Mouse (Mus musculus) urinary bladder, postnatal 14 days (tissue): ENCODE results near the gene 3110009E18Rik.

Experiments used
- DNase-seq: peaks from one replicate; pipeline ENCODE4 v3.0.0; 2021; ENCODE audit warnings: low spot score

The 3110009E18Rik gene

GRCm38 (mm10) chr1:120142551-120142950 lies 21.6 kb downstream of the 3110009E18Rik start:
- peak; percentile 20 for DNase-seq

- no peak for DNase-seq
Measured at GRCm38 (mm10) chr1:120145527-120146216, 24.7 kb downstream of the 3110009E18Rik start.

- no peak for DNase-seq
Measured at GRCm38 (mm10) chr1:120146994-120147393, 26.0 kb downstream of the 3110009E18Rik start.

GRCm38 (mm10) chr1:120154232-120154631 lies 33.2 kb downstream of the 3110009E18Rik start:
- peak; percentile 36 for DNase-seq

GRCm38 (mm10) chr1:120155325-120155724 lies 34.3 kb downstream of the 3110009E18Rik start:
- no peak for DNase-seq

- no peak for DNase-seq
Measured at GRCm38 (mm10) chr1:120158474-120159127, 37.6 kb downstream of the 3110009E18Rik start.

- DNase-seq = no peak
Measured at GRCm38 (mm10) chr1:120161502-120161901, 40.5 kb downstream of the 3110009E18Rik start.

GRCm38 (mm10) chr1:120162616-120163015 lies 41.6 kb downstream of the 3110009E18Rik start:
- no peak for DNase-seq

- DNase-seq = no peak
Measured at GRCm38 (mm10) chr1:120168016-120168415, 47.0 kb downstream of the 3110009E18Rik start.

GRCm38 (mm10) chr1:120168674-120169073 lies 47.7 kb downstream of the 3110009E18Rik start:
- no peak for DNase-seq

- DNase-seq = no peak
Measured at GRCm38 (mm10) chr1:120170307-120170706, 49.3 kb downstream of the 3110009E18Rik start.

- no peak for DNase-seq
Measured at GRCm38 (mm10) chr1:120171819-120172521, 51.0 kb downstream of the 3110009E18Rik start.

GRCm38 (mm10) chr1:120174991-120175390 lies 54.0 kb downstream of the 3110009E18Rik start:
- DNase-seq = no peak

- no peak for DNase-seq
Measured at GRCm38 (mm10) chr1:120176313-120176712, 55.3 kb downstream of the 3110009E18Rik start.

- no peak for DNase-seq
Measured at GRCm38 (mm10) chr1:120177141-120177540, 56.2 kb downstream of the 3110009E18Rik start.

- DNase-seq = no peak
Measured at GRCm38 (mm10) chr1:120186204-120186603, 65.2 kb downstream of the 3110009E18Rik start.

GRCm38 (mm10) chr1:120186655-120187054 lies 65.7 kb downstream of the 3110009E18Rik start:
- DNase-seq = no peak

- no peak for DNase-seq
Measured at GRCm38 (mm10) chr1:120187059-120187458, 66.1 kb downstream of the 3110009E18Rik start.

- DNase-seq = no peak
Measured at GRCm38 (mm10) chr1:120189206-120189605, 68.2 kb downstream of the 3110009E18Rik start.

- DNase-seq = no peak
Measured at GRCm38 (mm10) chr1:120190300-120190699, 69.3 kb downstream of the 3110009E18Rik start.

GRCm38 (mm10) chr1:120190946-120191345 lies 70.0 kb downstream of the 3110009E18Rik start:
- DNase-seq = no peak

GRCm38 (mm10) chr1:120192321-120192720 lies 71.3 kb downstream of the 3110009E18Rik start:
- no peak for DNase-seq

GRCm38 (mm10) chr1:120193586-120193985 lies 72.6 kb downstream of the 3110009E18Rik start:
- DNase-seq = no peak
